Mouse (Mus musculus): ENCODE data around the gene Rasal3. TPM values are rescaled to one million over a fixed set of nuclear protein-coding genes. Genes with fewer than 3 reads are reported as not detected.

The Rasal3 gene
- 48.3 to 120 TPM (median 73.9 TPM) in 3 replicates for total RNA-seq (2017)

DNA sequence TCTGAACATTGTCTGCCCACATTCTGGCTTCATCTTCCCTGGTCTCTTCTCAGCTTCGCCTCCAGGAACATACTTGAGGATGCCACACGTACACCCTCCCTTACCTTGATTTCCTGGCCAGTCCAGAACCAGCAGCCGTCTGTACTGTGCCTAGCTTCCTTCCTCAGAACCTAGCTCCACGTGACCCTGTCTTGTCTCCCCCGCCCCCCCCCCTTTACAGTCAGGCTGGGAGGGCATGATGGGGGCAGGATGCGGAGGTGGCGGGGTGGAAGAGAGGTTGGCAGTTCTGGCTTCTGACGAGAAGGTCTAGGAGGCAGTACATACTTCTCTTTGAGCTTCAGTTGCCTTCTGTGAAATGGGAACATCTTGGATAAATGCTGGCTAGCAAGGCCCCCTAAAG, at the start of gene Rasal3:
TSS of gene Rasal3 (minus strand) at position 167 of the 400 bp plus-strand sequence.
- ATAC-seq (replicated peaks; ENCODE audit: insufficient number of reproducible peaks, low FRiP score, low TSS enrichment, poor library complexity, severe bottlenecking): peak; percentile 73

DNA sequence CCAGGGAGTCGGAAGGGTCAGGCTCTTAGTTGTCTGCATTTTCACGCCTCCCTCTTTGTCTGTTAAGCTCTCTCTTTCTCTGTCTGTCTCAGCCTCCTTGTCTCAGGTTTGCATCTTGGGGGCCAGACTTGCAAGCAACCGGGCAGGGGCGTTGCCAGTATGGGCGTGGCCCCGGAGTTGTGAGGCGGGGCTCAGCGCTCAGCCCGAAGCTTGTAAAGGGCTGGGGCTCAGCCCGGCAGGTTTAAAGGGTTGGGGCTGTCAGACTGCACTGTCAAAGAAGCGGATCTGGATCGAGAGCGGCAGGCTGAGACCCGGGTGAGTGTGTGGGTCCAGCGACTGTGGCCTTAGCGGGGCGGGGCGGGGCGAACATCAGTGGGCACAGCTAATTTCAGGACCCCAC, 49.1 kb upstream of the Rasal3 start, which contains the start of gene Cyp4f39:
TSS of gene Cyp4f39 (plus strand) at position 242 of the 400 bp plus-strand sequence.
- no peak for ATAC-seq (replicated peaks; ENCODE audit: insufficient number of reproducible peaks, low FRiP score, low TSS enrichment, poor library complexity, severe bottlenecking)

DNA sequence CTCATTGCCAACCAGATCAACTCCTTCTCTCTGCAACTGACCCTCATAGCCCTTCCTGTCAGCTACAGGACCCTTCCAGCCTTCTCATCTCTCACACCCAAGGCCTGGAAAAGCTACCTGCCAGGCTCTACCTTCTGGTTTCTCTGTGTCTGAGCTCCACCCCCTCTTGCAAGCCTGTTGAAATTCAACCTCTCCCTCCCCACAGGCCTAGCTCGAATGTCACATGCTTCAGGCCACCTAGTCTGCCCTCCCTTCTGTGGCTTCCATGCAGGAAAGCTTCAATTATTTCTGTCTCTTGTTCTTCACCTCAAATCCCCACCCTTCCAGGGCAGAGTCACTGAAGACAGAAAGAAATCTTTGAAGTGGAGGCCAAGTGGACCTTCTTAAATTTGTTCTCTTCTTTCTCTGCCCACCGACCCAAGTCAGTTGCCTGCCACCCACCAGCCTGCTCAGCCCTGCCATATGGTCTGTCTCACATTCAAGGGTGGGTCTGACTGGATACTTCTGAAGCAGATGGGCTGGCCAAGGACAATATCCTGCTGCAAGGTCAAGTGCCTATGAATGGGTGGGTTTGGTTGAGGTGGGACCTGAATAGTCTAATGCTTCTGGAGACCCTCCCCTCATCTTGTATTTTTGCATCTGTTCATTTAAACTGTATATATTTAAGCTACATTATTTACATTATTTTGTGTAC, 47.6 kb upstream of the Rasal3 start:
- ATAC-seq (replicated peaks; ENCODE audit: insufficient number of reproducible peaks, low FRiP score, low TSS enrichment, poor library complexity, severe bottlenecking): no peak

DNA sequence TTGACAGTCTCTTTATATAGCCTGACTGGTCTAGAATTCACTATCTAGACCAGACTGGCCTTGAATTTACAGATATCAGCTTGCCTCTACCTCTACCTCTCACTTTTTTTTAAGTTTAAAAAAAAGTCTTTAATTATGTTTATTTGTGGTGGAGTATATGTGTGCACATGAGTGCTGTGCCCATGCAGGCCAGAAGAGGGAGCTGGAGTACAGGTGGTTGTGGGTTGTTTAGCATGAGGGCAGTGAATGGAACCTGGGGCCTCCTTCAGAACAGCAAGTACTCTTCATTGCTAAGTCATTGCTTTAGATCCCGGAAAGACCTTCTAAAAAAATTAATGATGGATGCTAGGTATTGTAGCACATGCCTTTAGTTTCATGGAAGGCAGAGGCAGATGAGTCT, 45.7 kb upstream of the Rasal3 start:
- ATAC-seq (replicated peaks; ENCODE audit: insufficient number of reproducible peaks, low FRiP score, low TSS enrichment, poor library complexity, severe bottlenecking): no peak

DNA sequence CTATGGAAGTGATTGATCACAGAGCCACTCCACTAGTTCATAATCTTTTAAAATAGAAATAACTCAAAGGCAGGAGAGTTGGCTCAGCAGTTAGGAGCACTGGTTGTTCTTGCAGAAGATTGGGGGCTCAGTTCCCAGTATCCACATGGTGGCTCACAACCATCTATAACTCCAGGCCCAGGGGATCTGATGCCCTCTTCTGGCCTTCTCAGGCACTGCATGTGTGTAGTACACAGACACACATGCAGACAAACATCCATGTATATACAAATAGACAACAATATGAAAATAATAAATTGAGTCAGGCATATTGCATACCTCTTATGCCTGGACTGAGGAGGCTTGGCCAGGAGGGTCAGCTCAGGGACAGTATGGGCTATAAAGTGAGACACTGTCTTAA, 43.8 kb upstream of the Rasal3 start:
- ATAC-seq (replicated peaks; ENCODE audit: insufficient number of reproducible peaks, low FRiP score, low TSS enrichment, poor library complexity, severe bottlenecking): no peak

DNA sequence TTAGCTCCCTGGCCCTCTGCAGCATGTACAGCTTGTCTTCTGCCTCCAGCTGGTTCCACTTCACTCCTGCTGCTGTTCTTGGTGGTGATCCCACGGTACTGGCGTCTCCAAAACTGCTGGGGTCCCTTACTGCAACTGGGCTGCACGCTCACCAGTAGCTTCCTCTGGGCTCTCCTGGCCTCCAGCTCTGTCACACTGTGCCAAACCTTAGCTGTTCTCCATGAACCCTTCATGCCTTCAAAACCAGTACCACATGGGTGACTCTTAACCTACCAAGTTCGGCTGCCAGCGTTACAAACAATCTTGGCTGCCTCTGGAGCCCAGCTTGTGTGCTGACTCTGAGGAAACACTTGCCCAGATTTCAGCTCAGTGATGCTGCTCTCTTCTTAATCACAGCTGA, 41.6 kb upstream of the Rasal3 start:
- no peak for ATAC-seq (replicated peaks; ENCODE audit: insufficient number of reproducible peaks, low FRiP score, low TSS enrichment, poor library complexity, severe bottlenecking)

DNA sequence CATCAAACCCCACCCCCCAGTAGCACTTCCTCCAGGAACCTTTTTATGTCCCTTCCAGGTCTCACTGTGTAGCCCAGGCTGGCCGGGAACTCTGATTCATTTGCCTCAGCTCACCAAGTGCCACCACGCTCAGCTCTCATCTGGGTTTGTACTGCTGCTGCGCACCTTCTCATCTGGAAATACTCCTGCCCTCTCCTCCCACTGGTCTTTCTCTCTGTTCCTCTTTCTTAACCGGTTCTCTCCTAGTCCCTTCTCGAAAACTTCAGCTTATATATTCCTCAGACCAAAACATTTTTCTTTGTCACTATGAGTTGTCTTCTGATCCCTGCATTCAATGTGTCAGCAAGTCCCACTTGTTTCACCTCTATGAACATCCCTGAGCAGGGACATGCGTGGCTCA, 39.9 kb upstream of the Rasal3 start:
- ATAC-seq (replicated peaks; ENCODE audit: insufficient number of reproducible peaks, low FRiP score, low TSS enrichment, poor library complexity, severe bottlenecking): no peak

DNA sequence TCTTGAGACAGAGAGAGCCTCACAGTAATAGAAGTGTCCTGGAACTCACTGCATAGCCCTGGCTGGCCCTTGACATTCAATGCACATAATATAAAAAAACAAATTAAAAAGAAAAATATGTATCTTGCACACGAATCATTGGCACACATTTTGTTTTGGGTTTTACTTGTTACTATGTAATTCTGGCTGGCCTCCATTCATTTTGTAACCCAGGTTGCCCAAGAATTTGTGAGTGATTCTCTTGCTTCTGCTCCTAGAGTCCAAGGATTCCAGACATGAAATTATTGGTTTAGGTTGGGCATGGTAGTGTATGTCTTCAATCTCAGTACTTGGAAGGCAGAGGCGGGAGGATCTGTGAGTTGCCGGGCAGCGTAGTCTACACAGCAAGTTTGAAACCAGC, 33.7 kb upstream of the Rasal3 start:
- no peak for ATAC-seq (replicated peaks; ENCODE audit: insufficient number of reproducible peaks, low FRiP score, low TSS enrichment, poor library complexity, severe bottlenecking)

DNA sequence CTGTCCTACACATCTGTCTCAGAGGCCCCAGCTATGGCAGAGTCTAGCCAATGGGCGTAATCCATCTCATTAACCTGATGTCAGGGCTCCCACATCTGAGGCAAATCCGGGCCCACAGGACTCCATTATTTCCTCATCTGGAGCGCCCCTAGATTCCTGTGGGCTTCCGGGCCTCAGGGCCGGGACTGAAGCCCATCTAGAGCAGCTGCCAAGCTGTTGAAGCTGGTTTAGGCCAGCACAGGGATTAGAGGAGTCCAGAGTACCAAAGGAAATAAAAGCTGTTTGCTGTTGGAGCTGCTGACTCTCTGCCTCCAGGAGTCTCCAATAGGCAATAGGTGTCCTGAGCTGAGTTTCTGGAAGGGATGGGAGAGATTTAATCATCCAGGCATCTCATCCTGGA, 31.8 kb upstream of the Rasal3 start:
- ATAC-seq (replicated peaks; ENCODE audit: insufficient number of reproducible peaks, low FRiP score, low TSS enrichment, poor library complexity, severe bottlenecking): no peak

DNA sequence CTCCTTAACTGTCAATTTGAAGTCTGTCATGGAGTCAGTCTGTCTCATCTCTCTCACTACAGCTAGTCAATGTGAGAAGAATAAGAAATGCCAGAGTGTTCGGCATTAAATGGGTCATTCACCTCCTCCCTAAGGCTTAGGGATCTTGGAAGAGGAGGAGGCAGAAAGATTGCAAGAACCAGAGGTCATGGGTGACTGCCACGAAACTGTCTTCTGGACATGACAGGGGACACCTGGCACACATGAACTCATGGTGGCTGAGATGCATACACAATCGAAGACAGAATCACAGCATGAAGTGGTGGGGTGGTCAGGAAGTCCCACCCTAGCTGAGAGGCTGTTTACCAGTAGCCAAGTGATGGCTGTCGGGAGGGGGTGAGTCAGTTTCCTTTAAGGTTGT, 30.9 kb upstream of the Rasal3 start:
- no peak for ATAC-seq (replicated peaks; ENCODE audit: insufficient number of reproducible peaks, low FRiP score, low TSS enrichment, poor library complexity, severe bottlenecking)

DNA sequence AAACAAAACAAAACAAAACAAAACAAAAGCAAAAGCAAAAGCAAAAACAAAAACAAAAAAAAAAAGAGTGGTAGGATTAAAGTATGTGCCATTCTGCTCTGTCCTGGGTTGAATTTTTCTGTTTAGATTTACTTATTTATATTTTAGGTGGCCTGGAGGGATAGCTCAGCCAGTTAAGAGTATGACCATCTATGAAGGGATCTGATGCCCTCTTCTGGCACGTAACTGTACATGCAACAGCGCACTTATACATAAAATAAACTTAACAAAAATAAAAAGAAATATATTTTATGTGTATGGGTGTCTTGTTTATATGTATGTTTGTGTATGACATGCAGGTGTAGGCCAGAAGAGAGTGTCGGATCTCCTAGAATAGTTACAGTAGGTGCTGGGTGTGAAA, 28.6 kb upstream of the Rasal3 start:
- ATAC-seq (replicated peaks; ENCODE audit: insufficient number of reproducible peaks, low FRiP score, low TSS enrichment, poor library complexity, severe bottlenecking): 0 out of 2 replicates have a peak, but pooled peaks have one; percentile 43

DNA sequence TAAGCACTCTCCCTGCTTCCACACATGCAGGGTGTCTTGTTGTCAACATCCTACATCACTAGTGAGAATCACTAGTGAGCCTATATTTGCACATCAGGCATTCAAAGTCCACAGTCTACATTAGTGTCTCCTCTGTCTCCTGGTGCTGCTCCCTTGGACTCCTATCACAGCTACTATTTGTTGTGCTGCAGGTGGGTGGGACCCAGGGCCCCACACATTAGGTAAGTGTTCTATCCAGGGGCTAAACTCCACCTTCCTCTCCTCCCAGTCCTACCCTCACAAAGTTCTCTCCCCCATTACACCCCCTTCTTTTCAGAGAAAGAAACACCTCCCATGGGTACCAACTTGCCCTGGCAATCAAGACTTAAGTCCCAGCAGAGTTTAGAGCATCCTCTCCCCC, 23.2 kb upstream of the Rasal3 start:
- no peak for ATAC-seq (replicated peaks; ENCODE audit: insufficient number of reproducible peaks, low FRiP score, low TSS enrichment, poor library complexity, severe bottlenecking)

DNA sequence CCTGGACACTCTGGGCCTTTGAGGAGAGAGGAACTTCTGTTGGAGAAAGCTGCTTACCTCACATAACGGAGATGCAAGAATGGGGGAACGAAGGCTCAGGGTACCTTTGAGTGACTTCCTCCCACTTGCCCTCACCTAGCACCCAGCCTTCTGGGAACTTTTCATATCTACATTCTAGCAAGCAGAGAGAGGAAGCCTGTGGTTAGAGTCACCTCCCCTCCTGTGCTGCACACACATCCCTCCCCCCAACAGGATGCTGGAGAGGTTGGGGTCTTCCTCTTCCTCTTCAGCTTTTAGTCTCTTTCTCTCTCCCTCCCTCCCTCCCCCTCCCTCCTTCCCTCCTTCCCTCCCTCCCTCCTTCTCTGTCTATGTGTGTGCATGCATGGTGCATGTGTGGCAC, 20.7 kb upstream of the Rasal3 start, which contains the start of gene Pglyrp2:
TSS of gene Pglyrp2 (minus strand) at position 134 of the 400 bp plus-strand sequence.
- no peak for ATAC-seq (replicated peaks; ENCODE audit: insufficient number of reproducible peaks, low FRiP score, low TSS enrichment, poor library complexity, severe bottlenecking)

DNA sequence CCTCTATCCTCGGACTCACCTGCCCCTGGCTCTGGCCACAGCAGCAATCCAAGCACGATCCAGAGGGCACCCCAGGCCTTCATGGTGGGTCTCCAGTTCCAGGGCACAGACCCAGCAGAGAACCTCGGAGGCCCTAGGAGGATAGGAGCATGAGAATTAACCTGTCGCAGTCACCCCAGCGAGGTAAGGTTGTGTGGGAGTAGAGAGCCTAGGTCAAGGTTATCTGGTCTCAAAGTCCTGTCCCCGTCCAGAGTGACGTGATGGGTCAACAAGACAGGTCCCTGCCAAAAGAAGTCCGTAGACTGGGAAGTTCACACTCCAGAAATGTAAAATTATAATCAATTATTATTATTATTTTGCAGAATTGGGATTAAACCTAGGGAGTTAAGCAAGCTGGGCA, 17.4 kb upstream of the Rasal3 start:
- no peak for ATAC-seq (replicated peaks; ENCODE audit: insufficient number of reproducible peaks, low FRiP score, low TSS enrichment, poor library complexity, severe bottlenecking)

DNA sequence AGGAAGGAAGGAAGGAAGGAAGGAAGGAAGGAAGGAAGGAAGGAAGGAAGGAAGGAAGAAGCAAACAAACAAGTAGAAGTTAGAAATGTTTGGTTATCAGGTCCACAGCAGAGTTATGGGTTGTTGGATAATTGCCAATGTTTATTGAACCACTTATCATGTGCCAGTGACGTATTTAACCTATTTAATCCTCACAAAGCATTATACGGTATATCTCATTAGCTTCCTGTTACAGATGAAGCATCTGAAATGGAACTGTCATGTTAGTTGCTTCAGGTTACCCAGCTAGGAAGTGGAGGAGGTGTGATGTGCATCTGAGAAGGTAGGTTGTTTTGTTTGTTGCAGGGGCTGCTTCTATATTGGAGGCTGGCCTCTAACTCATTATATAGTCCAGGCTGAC, 16.6 kb upstream of the Rasal3 start:
- no peak for ATAC-seq (replicated peaks; ENCODE audit: insufficient number of reproducible peaks, low FRiP score, low TSS enrichment, poor library complexity, severe bottlenecking)

DNA sequence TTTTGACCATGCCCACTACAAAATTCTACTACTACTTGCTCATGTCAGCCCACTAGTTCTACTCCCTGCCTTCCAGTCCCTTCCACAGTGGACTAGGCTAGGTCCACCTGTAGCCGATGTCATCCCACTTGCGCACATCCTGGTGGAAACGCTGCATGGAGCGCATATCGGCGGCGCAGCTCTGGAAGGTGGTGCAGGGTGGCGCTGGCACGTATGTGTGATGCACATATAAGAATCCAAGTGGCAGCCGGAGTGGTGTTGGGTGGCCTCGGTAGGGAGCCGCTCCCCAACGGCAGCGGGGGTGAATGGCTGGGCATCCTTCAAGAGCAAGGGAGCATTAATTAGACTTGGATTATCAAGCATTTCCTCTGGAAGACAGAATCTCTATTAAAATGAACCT, 13.4 kb upstream of the Rasal3 start:
- no peak for ATAC-seq (replicated peaks; ENCODE audit: insufficient number of reproducible peaks, low FRiP score, low TSS enrichment, poor library complexity, severe bottlenecking)

DNA sequence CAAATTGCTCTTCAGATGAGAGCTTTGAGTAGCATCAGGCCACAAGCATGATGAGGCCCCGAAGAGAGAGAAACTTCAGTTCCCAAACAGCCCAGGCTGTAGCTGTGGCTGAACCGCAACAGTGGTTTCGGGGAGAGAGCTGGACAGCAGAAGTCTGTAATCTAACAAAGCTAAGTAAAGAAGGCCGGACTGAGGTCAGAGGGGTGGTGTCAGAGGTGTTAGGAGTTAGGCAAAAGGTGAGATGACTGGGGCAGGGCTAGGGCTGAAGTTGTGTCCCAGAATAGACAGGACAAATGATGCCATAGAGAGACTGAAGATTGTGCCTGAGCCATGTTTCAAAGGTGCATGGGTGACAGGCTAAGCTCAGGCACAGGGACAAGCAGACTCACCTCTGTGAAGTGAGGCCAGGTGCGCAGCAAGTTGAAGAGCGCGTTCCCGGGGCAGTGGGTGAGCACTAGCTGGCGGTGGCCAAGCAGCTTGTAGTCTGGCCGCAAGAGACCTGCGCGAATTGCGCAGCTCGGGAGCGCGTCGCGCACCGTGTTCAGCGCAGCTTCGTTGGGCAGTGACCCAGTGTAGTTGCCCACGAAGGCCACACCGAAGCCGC, 12.1 kb upstream of the Rasal3 start:
- no peak for ATAC-seq (replicated peaks; ENCODE audit: insufficient number of reproducible peaks, low FRiP score, low TSS enrichment, poor library complexity, severe bottlenecking)

DNA sequence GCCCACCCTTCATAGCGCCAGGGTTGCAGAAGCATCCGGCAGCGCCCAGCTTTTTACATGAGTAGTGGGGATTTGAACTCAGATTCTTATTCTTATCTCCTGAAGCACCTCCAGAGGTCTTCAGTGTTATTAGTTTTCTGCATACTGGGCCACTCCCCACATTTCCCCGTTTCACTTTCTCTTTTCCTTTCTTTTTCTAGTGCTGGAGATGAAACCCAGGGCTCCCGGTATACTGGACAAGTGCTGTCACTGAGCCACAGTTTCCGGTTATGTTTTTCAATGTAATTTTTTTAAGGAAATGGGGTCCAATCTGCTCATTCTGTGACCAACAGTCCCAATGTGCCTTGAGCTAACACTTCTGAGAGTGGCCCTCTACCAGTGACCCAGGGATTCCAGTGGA, 8.5 kb upstream of the Rasal3 start:
- ATAC-seq (replicated peaks; ENCODE audit: insufficient number of reproducible peaks, low FRiP score, low TSS enrichment, poor library complexity, severe bottlenecking): no peak

DNA sequence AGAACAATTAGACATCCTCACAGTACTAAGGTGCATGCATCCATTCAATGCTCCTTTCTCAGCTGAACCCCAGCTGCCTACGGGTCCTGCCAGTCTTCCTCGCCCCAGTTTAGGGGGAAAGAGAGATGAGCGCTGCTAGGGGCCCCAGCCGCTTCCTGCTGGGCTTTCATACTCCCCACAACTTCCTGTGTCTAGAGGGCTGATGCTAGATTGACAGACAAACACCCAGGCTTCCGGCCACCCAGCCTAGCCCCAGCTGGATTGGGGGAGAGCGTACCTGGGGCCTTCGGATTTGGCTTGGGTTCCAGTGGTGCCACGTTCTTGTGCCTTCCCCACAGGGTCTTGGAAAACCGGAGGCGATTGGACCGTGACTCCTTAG, 615 bp downstream of the Rasal3 start:
- ATAC-seq (replicated peaks; ENCODE audit: insufficient number of reproducible peaks, low FRiP score, low TSS enrichment, poor library complexity, severe bottlenecking): peak; percentile 77

DNA sequence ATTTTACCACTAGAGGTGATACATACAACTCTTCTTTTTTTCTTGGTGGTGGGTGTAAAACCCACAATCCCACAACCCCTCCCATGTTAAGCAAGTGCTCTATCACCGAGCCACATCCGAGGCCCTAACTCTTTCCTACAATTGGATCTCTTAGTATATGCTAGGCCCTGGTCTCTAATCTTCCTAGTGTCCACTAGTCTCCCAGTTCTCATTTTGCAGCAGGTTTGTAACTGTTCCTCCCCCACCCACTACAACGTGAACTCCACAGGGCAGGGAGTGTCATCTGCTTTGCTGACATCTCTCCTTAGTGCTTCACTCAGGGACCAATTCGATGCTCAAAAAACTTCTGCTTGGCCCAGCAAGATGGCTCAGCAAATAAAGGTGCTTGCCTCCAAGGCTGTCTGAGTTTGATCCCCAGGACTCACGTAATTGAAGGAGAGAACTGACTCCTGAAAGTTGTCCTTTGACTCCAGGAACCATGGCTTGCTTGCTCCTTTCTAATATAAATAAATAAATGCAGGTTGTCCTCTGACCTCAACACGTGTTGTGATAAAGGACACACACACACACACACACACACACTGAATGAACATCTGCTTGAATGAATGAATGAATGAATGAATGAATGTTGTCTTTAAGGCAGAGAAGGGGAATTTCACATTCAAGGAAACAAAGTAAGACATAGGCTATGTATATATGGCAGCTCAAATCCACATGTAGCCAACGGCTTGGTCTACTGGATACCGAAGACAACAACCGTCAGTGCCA, 1.2 kb downstream of the Rasal3 start:
- ATAC-seq (replicated peaks; ENCODE audit: insufficient number of reproducible peaks, low FRiP score, low TSS enrichment, poor library complexity, severe bottlenecking): no peak; the same call in 1 of the 2 replicates
